Mouse (Mus musculus) lung, postnatal 14 days (tissue): Measurements from ENCODE around the gene Zbtb16.

Source experiments
- DNase-seq: peaks from one replicate; pipeline ENCODE4 v3.0.0; 2021

Gene Zbtb16

GRCm38 (mm10) chr9:48800627-48801026, 35.4 kb downstream of the Zbtb16 start:
- DNase-seq: no peak

- no peak for DNase-seq
Measured at GRCm38 (mm10) chr9:48798044-48798443, 38.0 kb downstream of the Zbtb16 start.

GRCm38 (mm10) chr9:48796267-48796822, 39.7 kb downstream of the Zbtb16 start:
- no peak for DNase-seq

- DNase-seq: no peak
Measured at GRCm38 (mm10) chr9:48795740-48796139, 40.3 kb downstream of the Zbtb16 start.

GRCm38 (mm10) chr9:48795095-48795494, 40.9 kb downstream of the Zbtb16 start:
- DNase-seq: no peak

GRCm38 (mm10) chr9:48794463-48794862, 41.6 kb downstream of the Zbtb16 start:
- DNase-seq: no peak

GRCm38 (mm10) chr9:48793638-48794188, 42.3 kb downstream of the Zbtb16 start:
- DNase-seq: no peak

- no peak for DNase-seq
Measured at GRCm38 (mm10) chr9:48790575-48790974, 45.4 kb downstream of the Zbtb16 start.

- DNase-seq: peak; percentile 34
Measured at GRCm38 (mm10) chr9:48787906-48788410, 48.1 kb downstream of the Zbtb16 start.

- no peak for DNase-seq
Measured at GRCm38 (mm10) chr9:48787321-48787720, 48.7 kb downstream of the Zbtb16 start.

- peak; percentile 34 for DNase-seq
Measured at GRCm38 (mm10) chr9:48786814-48787213, 49.2 kb downstream of the Zbtb16 start.

- DNase-seq: no peak
Measured at GRCm38 (mm10) chr9:48784937-48785336, 51.1 kb downstream of the Zbtb16 start.

GRCm38 (mm10) chr9:48783292-48783691, 52.7 kb downstream of the Zbtb16 start:
- DNase-seq: no peak

GRCm38 (mm10) chr9:48782284-48783060, 53.5 kb downstream of the Zbtb16 start:
- no peak for DNase-seq

- no peak for DNase-seq
Measured at GRCm38 (mm10) chr9:48776268-48776667, 59.8 kb downstream of the Zbtb16 start.

GRCm38 (mm10) chr9:48775561-48775960, 60.5 kb downstream of the Zbtb16 start:
- DNase-seq: peak; percentile 36

- no peak for DNase-seq
Measured at GRCm38 (mm10) chr9:48773710-48774109, 62.3 kb downstream of the Zbtb16 start.

- DNase-seq: no peak
Measured at GRCm38 (mm10) chr9:48773130-48773529, 62.9 kb downstream of the Zbtb16 start.

GRCm38 (mm10) chr9:48771504-48771903, 64.5 kb downstream of the Zbtb16 start:
- no peak for DNase-seq

- no peak for DNase-seq
Measured at GRCm38 (mm10) chr9:48768965-48769364, 67.1 kb downstream of the Zbtb16 start.

GRCm38 (mm10) chr9:48767666-48768432, 68.2 kb downstream of the Zbtb16 start:
- no peak for DNase-seq

GRCm38 (mm10) chr9:48765927-48766326, 70.1 kb downstream of the Zbtb16 start:
- no peak for DNase-seq

GRCm38 (mm10) chr9:48764311-48764710, 71.7 kb downstream of the Zbtb16 start:
- no peak for DNase-seq
